Mouse (Mus musculus): ENCODE results near the gene Clic3. TPM values are rescaled to one million over a fixed set of nuclear protein-coding genes. Genes with fewer than 3 reads are reported as not detected.
A peak's percentile ranks its signal among the peaks of the same experiment; 100 is the strongest.

The Clic3 gene
- polyA plus RNA-seq, 1 experiment from 2014 or later: 3.7 TPM

DNA sequence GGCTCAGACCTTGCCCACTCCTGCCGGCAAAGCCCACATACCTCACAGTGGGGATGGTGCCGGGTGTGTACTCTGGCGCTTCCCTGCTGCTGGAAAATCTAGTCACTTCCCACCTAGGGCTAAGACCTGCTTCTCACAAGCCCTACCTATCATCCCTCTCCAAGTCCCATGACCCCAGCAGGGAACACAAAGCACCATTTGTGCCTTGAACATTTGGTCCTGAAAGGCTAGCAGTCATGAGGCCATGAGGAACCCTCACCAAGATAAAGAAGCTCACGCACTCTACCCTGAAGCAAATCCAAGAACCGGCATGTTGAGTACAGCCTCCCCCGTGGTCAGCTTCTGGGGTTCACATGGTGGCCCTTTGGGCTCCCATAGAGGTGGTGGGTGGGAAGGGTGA, 13.3 kb downstream of the Clic3 start, which contains the start of gene Ptgds:
TSS of gene Ptgds (minus strand) at position 78 of the 400 bp plus-strand sequence.
- no peak within 1 kb of the TSS for H3K4me2 ChIP-seq
- H3K9me3 ChIP-seq: no peaks in the 10 kb centered on the region
- H3K4me1 ChIP-seq (replicated peaks): peaks cover 27% of the 10 kb centered on the region
- H3K4me3 ChIP-seq: no peak within 1 kb of the TSS
- 0 out of 2 replicates have a peak, but pooled peaks cover 2% of the 10 kb centered on the region for H3K27me3 ChIP-seq
- peak within 1 kb of the TSS; percentile 73 for H3K27ac ChIP-seq
- WGBS: 61% methylated on average over 6 of the region's 6 CpGs
- ATAC-seq (ENCODE audit: low FRiP score): no peak
- H3K36me3 ChIP-seq: no peaks in the 10 kb centered on the region
- H3K9ac ChIP-seq: no peak within 1 kb of the TSS

DNA sequence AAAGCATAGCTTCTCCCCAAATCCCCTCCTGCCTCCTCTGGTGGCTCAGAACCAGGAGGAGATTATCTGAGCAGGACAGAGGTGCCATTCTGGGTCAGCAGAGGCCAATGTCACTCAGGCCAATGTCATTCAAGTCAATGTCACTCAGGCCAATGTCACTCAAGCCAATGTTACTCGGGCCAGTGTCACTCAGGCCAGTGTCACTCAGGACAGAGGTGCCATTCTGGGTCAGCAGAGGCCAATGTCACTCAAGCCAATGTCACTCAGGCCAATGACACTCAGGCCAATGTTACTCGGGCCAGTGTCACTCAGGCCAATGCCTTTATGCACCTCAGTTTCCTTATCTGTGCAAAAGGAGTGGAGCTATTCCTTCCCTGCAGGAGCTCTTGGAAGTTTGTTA, 15.9 kb downstream of the Clic3 start:
- 83% methylated on average over 2 of the region's 2 CpGs for WGBS
- no peak overlapping the region for H3K4me3 ChIP-seq
- H3K4me2 ChIP-seq: no peak overlapping the region
- ATAC-seq (ENCODE audit: low FRiP score): no peak
- H3K4me1 ChIP-seq (replicated peaks): peaks cover 20% of the 10 kb centered on the region
- no peak overlapping the region for H3K9ac ChIP-seq
- no peaks in the 10 kb centered on the region for H3K9me3 ChIP-seq
- H3K27me3 ChIP-seq: 0 out of 2 replicates have a peak, but pooled peaks cover 3% of the 10 kb centered on the region
- no peak overlapping the region for H3K27ac ChIP-seq
- H3K36me3 ChIP-seq: no peaks in the 10 kb centered on the region

DNA sequence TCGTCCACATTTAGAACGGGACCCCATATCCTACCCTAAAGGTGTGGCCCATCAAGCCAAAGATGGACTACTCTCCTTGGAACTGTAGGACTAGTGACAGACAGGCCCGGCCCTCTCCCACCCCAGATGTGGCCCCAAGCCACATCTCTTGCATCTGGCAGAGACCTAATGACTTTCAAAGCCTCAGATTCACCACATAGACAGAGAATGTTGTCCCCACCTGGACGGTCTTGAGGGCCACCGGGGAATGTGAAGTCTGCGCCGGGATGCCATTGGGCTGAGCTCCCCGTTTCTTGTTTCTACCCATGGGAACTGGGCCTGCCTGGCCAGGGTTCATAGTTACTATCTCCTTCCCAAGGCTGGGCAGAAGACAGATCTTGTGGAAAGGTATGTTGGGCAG, 20.9 kb downstream of the Clic3 start:
- Histone ChIP-seq H3K27ac (no peak overlapping the region), H3K27me3 (0 out of 2 replicates have a peak, but pooled peaks cover 10% of the 10 kb centered on the region), H3K9me3 (no peaks in the 10 kb centered on the region), H3K4me2 (no peak overlapping the region), H3K4me3 (no peak overlapping the region), H3K4me1 (replicated peaks) (no peaks in the 10 kb centered on the region), H3K36me3 (no peaks in the 10 kb centered on the region), H3K9ac (no peak overlapping the region)
- 89% methylated on average over 8 of the region's 8 CpGs for WGBS
- no peak for ATAC-seq (ENCODE audit: low FRiP score)

DNA sequence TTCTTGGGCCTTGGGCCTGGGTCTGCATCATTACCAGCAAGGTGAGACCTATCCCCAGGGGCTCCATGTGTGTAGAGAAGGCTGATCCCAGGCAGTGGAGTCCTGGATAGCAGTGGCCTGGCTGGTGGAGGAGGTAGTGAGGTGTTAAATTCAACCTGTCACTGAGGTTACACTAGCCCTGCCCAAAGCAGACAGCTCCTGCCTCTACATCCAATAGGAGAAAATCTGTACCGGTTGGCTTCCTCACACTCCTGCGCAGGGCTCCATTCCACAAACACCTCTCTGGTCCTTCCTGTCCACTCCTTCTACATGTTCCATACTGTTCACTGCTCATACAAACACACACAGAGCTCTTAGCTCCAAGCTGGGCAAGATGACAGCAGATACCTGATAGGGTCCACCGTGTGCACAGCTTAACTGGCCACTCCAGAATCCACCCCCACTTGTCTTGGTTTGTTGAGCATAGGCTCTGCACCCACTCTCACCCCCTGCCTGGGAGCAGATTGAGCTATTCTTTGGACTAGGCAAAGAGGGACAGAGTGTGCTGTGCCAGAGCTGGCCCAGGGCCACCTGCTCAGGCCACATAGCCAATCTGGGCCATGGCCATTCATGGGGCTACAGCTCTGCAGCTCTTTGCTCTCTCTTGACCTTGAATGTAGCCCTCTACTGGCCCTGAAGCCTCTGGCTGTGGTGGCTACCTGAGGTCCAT, 21.5 kb downstream of the Clic3 start:
- Histone ChIP-seq H3K4me3 (no peak overlapping the region), H3K4me1 (replicated peaks) (no peaks in the 10 kb centered on the region), H3K9ac (no peak overlapping the region), H3K27me3 (0 out of 2 replicates have a peak, but pooled peaks cover 10% of the 10 kb centered on the region), H3K9me3 (no peaks in the 10 kb centered on the region), H3K27ac (no peak overlapping the region), H3K36me3 (no peaks in the 10 kb centered on the region), H3K4me2 (no peak overlapping the region)
- no peak for ATAC-seq (ENCODE audit: low FRiP score)
- WGBS: 86% methylated on average over 3 of the region's 3 CpGs

DNA sequence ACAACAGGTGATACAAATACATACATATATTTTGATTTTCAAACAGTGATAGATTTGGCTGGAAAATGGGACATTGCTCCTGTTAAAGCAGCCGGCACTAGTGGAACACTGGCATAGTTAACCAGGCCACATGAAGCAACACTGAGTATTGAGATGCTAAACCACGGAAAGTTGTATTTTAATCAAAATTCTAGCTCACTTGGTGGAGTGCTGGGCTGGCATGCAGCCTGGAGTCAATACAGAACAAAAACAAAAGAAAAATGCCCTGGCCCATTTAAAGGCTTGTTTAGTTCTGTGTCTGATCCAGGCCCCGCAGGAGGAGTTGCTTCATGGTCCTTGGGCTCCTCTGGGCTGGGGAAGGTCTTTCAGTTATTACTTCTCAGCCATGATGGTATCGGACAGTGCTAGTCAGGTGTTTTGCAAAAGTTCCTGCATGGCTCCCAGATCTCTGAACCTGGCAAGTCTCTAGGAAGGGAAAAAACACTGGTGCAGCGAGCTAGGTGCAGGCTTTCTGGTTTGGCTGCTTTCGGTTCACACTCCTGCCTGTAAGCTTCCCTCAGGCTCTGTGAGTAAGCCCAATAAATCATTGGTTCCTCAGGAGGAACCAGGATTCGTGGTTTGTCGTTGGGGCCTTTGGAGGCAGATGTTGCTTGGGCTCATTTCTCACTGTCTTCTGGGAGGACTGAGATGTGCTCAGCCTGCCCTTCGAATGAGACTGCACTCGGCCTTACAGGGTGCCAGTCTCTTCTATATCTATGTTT, 23.1 kb downstream of the Clic3 start:
- Histone ChIP-seq H3K9ac (no peak overlapping the region), H3K36me3 (no peaks in the 10 kb centered on the region), H3K4me1 (replicated peaks) (no peaks in the 10 kb centered on the region), H3K27ac (no peak overlapping the region), H3K27me3 (0 out of 2 replicates have a peak, but pooled peaks cover 10% of the 10 kb centered on the region), H3K4me3 (no peak overlapping the region), H3K9me3 (no peaks in the 10 kb centered on the region), H3K4me2 (no peak overlapping the region)
- no peak for ATAC-seq (ENCODE audit: low FRiP score)
- WGBS: 77% methylated on average over 10 of the region's 10 CpGs

DNA sequence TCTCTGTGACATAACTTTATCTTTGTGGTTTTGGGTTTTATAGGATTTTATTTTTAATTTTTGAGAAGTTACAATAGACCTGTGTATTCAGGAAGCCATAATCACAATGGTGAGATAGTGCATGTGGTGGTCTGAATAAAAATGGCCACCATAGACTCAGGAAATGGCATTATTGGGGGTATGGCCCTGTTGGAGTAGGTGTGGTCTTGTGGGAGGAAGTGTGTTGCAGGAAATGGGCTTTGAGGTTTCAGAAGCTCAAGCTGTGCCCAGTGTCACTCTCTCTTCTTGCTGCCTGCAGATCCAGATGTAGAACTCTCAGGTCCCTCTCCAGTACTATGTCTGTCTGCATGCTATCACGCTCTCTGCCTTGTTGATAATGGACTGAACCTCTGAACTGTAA, 23.9 kb downstream of the Clic3 start:
- no peak for ATAC-seq (ENCODE audit: low FRiP score)
- H3K9ac ChIP-seq: no peak overlapping the region
- H3K9me3 ChIP-seq: no peaks in the 10 kb centered on the region
- H3K27me3 ChIP-seq: 0 out of 2 replicates have a peak, but pooled peaks cover 7% of the 10 kb centered on the region
- no peaks in the 10 kb centered on the region for H3K4me1 ChIP-seq (replicated peaks)
- 91% methylated on average over 1 of the region's 1 CpGs for WGBS
- no peaks in the 10 kb centered on the region for H3K36me3 ChIP-seq
- no peak overlapping the region for H3K27ac ChIP-seq
- no peak overlapping the region for H3K4me3 ChIP-seq
- H3K4me2 ChIP-seq: no peak overlapping the region

DNA sequence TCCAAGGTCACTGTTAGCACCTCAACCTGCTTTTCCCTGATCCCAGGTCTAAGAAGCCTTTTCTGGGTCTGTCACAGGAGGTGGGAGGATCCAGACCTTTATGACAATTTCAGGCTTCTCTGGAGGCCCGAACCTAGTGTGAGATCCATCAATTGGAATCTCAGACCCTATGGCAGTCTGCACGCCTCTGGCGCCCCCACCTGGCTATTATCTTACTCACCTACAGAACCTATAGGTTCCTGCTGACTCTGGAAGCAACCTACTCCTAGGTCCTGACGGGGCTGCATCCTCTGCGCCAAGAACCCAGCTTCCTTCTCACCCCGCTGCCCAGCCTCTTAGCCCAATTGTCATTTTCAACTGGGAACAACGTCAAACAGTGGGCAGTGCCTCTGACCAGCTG, 26.3 kb downstream of the Clic3 start:
- no peak overlapping the region for H3K9ac ChIP-seq
- no peak for ATAC-seq (ENCODE audit: low FRiP score)
- no peak overlapping the region for H3K27ac ChIP-seq
- no peak overlapping the region for H3K4me3 ChIP-seq
- 0 out of 2 replicates have a peak, but pooled peaks cover 15% of the 10 kb centered on the region for H3K27me3 ChIP-seq
- no peaks in the 10 kb centered on the region for H3K4me1 ChIP-seq (replicated peaks)
- H3K4me2 ChIP-seq: no peak overlapping the region
- H3K9me3 ChIP-seq: no peaks in the 10 kb centered on the region
- H3K36me3 ChIP-seq: no peaks in the 10 kb centered on the region
- 28% methylated on average over 7 of the region's 7 CpGs for WGBS

DNA sequence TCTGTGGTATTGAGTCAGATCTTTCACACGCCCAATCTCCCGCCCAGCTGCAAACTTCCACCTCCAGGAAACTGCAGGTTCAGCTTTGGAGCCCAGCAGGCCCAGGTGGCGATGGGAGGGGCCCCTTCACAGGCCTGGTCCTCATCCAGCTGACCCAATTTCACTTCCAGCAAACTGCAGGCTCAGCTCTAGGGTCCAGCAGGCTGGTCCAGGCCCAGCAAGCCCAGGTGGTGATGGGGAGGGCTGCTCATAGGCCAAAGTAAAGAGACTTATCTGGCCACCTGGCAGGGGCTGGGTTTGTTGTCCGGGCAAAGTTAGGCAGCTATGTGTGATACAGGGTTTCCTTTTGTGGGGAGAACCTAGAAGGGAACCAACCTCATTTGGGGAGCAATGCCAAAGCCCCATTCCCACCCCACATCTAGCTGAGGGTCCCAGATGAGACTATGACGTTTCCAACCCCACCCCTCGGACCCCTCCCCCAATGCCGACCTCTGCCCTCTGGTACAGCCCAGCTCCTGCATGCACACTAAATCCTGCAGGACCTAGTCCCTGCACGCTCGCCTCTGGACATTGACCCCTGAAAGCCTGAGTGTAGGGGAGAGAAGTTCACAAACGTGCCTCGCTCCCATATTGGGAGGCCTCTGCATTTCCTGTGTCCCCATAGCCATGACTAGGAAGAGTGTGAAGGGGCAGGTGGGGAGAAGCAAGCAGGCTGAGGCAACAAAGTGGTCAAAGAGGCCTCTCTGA, 28.4 kb downstream of the Clic3 start:
- Histone ChIP-seq H3K4me3 (no peak overlapping the region), H3K27ac (no peak overlapping the region), H3K27me3 (0 out of 2 replicates have a peak, but pooled peaks cover 18% of the 10 kb centered on the region), H3K4me2 (no peak overlapping the region), H3K9me3 (no peaks in the 10 kb centered on the region), H3K4me1 (replicated peaks) (no peaks in the 10 kb centered on the region), H3K9ac (no peak overlapping the region), H3K36me3 (no peaks in the 10 kb centered on the region)
- WGBS: 81% methylated on average over 11 of the region's 11 CpGs
- ATAC-seq (ENCODE audit: low FRiP score): no peak

DNA sequence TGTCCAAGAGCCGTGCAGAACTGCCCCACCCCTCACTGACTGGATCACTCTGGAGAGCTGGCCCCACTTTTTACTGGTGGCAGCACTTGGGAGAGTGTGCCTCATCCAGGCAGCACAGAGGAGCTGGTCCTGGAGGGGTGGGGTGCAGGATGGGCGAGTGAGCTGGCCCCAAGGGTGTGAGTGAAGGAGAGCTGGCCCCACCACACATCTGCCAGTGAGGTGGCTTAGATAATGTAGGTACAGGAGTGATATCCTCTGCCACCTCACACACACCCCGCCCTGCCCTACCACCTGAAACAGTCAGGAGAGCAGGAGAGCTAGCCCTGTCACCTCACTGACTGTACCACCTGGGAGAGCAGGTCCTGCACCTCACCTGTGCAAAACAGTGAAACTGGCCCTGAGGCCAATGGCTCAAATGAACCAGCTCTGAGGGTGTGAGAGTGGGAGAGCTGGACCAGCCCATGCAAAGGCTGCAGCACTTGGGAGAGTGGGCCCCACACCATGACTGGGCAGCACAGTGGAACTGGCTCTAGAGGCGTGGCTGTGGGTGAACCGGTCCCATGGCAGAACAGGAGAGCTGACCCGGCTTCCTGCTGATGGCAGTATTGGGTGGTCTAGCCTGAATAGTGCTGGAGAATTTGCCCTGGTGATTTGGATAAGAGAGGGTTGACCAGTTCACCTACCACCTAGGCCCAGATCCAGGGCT, 31.5 kb downstream of the Clic3 start:
- Histone ChIP-seq H3K27ac (no peak overlapping the region), H3K4me1 (replicated peaks) (no peaks in the 10 kb centered on the region), H3K9me3 (no peaks in the 10 kb centered on the region), H3K4me2 (no peak overlapping the region), H3K36me3 (no peaks in the 10 kb centered on the region), H3K4me3 (no peak overlapping the region), H3K9ac (no peak overlapping the region), H3K27me3 (0 out of 2 replicates have a peak, but pooled peaks cover 17% of the 10 kb centered on the region)
- ATAC-seq (ENCODE audit: low FRiP score): no peak
- 73% methylated on average over 6 of the region's 6 CpGs for WGBS

DNA sequence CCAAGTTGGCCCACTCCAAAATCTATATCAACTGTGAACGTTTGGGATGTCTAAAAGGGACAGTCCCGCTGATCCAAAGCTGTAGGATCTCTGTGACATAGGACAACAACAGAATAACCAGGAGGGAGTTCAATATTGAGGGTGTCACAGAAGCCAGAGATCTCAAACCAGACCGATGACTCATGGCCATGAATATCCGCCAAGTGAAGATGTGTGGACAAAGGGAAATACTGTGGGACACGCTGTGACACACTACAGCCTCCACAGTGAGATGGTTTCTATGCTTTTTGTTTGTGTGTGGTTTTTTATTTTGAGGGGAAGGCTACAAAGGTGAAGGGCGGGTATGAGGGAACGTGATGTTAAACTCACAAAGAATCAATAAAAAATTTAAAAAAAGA, 32.0 kb downstream of the Clic3 start:
- WGBS: 80% methylated on average over 7 of the region's 7 CpGs
- H3K9me3 ChIP-seq: no peaks in the 10 kb centered on the region
- H3K27ac ChIP-seq: no peak overlapping the region
- no peak overlapping the region for H3K4me3 ChIP-seq
- H3K4me2 ChIP-seq: no peak overlapping the region
- no peak overlapping the region for H3K9ac ChIP-seq
- no peak for ATAC-seq (ENCODE audit: low FRiP score)
- 0 out of 2 replicates have a peak, but pooled peaks cover 17% of the 10 kb centered on the region for H3K27me3 ChIP-seq
- H3K4me1 ChIP-seq (replicated peaks): no peaks in the 10 kb centered on the region
- no peaks in the 10 kb centered on the region for H3K36me3 ChIP-seq

DNA sequence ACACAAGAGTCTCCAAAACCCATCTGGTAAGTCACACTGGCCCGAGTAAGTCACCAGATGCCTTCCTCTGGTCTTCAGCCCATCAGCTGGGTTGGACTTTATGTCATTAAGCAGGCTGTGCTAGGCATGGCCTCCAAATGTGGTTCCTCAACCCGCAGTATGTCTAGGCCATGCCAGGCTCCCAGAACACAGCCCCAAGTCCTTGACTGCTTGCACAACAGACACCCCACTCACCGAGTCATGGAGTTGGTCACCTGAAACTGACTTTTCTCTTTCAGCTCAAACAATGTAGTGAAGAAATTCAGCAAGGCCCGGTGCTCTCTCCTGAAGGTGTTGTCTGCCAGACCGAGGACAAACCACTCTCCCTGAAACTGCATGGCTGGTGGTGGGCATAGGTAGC, 36.4 kb downstream of the Clic3 start:
- Histone ChIP-seq H3K9me3 (no peaks in the 10 kb centered on the region), H3K9ac (no peak overlapping the region), H3K27me3 (0 out of 2 replicates have a peak, but pooled peaks cover 9% of the 10 kb centered on the region), H3K4me2 (no peak overlapping the region), H3K4me3 (no peak overlapping the region), H3K27ac (no peak overlapping the region), H3K4me1 (replicated peaks) (no peaks in the 10 kb centered on the region), H3K36me3 (no peaks in the 10 kb centered on the region)
- ATAC-seq (ENCODE audit: low FRiP score): no peak
- WGBS: 94% methylated on average over 5 of the region's 5 CpGs

All from hindbrain, embryonic 13.5 days (tissue).